Mouse (Mus musculus) leukemia stem cell, adult 10-12 weeks (primary cell): ENCODE data around the gene Lman2. TPM values are rescaled to one million over a fixed set of nuclear protein-coding genes. Genes with fewer than 3 reads are reported as not detected.

Experiments
- polyA plus RNA-seq: library from polyadenylated mRNA; stranded (reverse); fragments of >175 nt; gene quantifications from 2 replicates; pipeline ENCODE4 v1.2.3, GENCODE M21; 2012; ENCODE audit warnings: low replicate concordance

The Lman2 gene
- 50.0 and 75.4 TPM in 2 replicates for polyA plus RNA-seq

GRCm38 (mm10) chr13:55362453-55363060 lies at the start of gene Lman2:
Gene Lman2, minus strand, starts transcription at chr13:55362783.

DNA sequence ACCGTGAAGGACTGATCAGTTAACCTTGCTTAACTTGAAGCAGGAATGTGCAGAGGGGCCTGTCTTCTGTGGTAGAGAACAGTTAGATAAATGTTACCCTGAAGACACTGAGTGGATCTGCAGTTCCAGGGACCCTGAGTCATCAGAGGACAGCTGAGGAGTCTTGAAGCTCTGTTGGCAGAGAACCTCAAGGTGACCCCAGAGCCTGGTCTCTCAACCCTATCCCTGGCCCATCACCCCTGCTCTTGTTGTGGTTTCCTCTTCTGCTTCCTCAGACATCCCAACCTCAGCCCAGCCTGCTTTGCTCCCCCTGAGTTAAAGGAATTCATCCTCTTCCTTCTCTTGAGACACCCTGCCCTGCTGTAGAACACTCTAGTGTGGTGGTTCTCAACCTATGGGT lies 35.5 kb upstream of the Lman2 start, which contains the start of gene Slc34a1:
TSS of gene Slc34a1 (plus strand) at position 100 of the 400 bp plus-strand sequence.

DNA sequence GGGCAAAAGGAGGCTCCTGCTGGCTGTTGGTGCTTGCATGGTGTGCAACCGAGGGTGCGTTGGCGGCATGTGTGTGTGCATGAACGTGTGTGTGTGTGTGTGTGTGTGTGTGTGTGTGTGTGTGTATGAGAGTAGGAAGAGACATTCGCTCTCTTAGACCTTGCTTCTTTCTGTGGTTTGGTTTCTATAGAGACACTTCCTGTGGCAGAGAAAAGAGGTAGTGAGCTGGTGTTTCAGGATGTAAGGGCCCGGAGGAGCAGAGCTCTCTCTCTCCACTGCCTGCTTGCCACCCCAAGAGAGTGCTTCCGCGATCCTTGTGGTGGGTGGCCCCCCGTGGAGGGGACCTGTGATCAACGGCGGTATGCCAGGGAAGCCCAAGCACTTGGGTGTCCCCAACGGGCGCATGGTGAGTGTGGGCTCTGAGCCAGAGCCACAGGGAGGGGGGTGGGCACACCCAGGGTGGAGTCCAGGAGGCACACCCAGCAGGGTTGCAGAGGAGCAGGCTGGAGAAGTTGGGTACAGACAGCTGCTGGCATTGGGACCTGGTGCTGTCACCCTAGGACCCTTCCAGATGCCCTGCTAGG lies 7.0 kb upstream of the Lman2 start, which contains the start of gene Rgs14:
TSS of gene Rgs14 (plus strand) at position 202 of the 584 bp plus-strand sequence.

DNA sequence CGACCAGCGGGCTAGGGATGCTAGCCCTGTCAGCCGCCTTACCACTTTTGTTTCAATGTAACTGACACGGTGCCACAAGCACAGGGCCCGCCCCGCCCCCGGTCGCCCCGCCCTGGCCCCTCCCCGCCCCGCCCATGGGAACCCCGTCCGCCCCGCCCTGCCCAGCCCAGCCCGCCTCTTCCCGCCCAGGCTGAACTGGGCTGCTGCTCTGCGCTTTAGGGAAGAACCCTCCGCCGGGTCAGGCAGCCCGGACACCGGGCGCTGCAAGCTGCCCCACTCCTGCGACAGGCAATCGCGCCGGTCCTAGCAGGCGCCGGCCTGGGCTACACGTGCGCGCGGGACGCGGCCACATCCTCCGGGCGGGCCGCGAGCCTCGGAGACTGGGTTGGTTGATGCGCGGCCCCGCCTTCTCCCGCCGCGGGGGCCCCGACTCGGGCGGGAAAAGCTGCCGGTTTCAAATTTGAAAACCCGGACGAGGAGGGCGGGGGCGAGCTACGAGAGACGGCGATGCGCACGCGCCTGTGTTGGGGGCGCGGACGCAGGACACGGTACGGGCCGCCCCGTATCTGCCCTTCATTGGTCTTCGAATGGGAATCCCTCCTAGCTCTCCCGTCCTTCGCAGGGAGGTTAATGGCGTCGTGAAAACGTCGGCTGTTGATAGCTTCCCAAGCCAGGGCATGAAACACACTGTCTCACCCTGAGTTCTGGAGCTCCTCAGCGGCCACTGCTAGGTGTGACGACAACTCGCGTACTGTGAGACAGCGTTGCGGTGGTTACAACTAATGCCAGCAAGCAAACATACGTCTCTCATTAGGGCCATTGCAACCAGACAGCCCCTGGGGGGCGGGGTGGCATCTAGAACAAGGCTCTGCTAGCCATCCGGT lies 32.7 kb downstream of the Lman2 start, which contains the start of gene Mxd3:
TSS of gene Mxd3 (minus strand) at position 141 of the 884 bp plus-strand sequence.

GRCm38 (mm10) chr13:55321434-55322129 lies 41.0 kb downstream of the Lman2 start, which contains the start of gene Rab24:
Gene Rab24, minus strand, starts transcription at chr13:55321946.

DNA sequence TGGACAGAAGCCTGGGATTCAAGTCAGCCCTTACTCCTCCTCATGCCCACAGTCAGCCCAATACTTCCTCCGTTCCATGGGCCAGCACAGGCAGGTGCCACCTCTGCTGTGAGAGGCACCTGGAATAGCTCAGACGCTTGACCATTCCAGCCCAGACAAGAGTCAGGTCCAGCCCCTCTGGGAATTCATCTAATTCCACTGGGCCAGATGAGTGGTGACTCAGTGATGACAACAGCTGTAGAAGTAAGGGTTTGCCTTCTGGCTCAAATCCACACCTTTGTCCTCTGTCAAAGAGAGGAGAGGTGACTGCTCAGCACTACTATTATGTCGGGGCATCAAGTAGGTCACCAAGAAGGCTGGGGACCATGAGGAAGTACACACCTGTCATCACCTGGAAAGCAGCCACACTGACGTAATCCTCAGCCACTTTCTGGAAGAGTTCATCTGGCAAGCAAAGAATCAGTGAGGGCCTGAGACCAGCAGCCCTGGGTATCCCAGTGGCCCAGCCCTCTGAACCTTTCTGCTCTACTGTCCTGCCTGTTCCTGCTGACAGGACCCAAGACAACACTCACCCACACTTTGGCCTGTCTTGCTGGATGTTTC lies 42.6 kb downstream of the Lman2 start, which contains the start of gene Prelid1:
TSS of gene Prelid1 (plus strand) at position 570 of the 603 bp plus-strand sequence.

Other genes starting within 250 kb of the Lman2 start
- not detected in 2 replicates for gene Gm17617, start 229.2 kb downstream of the Lman2 start, polyA plus RNA-seq
- gene Fgfr4, start 210.1 kb downstream of the Lman2 start, polyA plus RNA-seq, result 0.10 and 0.15 TPM in 2 replicates
- 8.3 and 20.7 TPM in 2 replicates for gene Nsd1, start 153.0 kb downstream of the Lman2 start, polyA plus RNA-seq
- 179 and 301 TPM in 2 replicates for gene Prelid1, start 42.3 kb downstream of the Lman2 start, polyA plus RNA-seq
- 62.5 and 73.7 TPM in 2 replicates for gene Rab24, start 40.8 kb downstream of the Lman2 start, polyA plus RNA-seq
- gene Mxd3, start 33.0 kb downstream of the Lman2 start, polyA plus RNA-seq, result 21.1 and 29.5 TPM in 2 replicates
- gene Rgs14, start 6.9 kb upstream of the Lman2 start, polyA plus RNA-seq, result 7.6 and 7.9 TPM in 2 replicates
- gene Slc34a1, start 35.4 kb upstream of the Lman2 start, polyA plus RNA-seq, result 0.12 TPM in 1 of 2 replicates, not detected in the other
- not detected in 2 replicates for gene Pfn3, start 52.4 kb upstream of the Lman2 start, polyA plus RNA-seq
- not detected in 2 replicates for gene F12, start 64.0 kb upstream of the Lman2 start, polyA plus RNA-seq
- 104 and 119 TPM in 2 replicates for gene Grk6, start 82.3 kb upstream of the Lman2 start, polyA plus RNA-seq
- 7.6 and 17.6 TPM in 2 replicates for gene Prr7, start 101.5 kb upstream of the Lman2 start, polyA plus RNA-seq
- 7.5 and 13.0 TPM in 2 replicates for gene Dbn1, start 125.3 kb upstream of the Lman2 start, polyA plus RNA-seq
- 81.6 and 121 TPM in 2 replicates for gene Pdlim7, start 150.9 kb upstream of the Lman2 start, polyA plus RNA-seq
- 130 and 341 TPM in 2 replicates for gene Dok3, start 166.5 kb upstream of the Lman2 start, polyA plus RNA-seq
- 55.9 and 93.7 TPM in 2 replicates for gene Ddx41, start 173.9 kb upstream of the Lman2 start, polyA plus RNA-seq
- gene Fam193b, start 208.3 kb upstream of the Lman2 start, polyA plus RNA-seq, result 70.3 and 217 TPM in 2 replicates
- 98.3 and 191 TPM in 2 replicates for gene Tmed9, start 210.9 kb upstream of the Lman2 start, polyA plus RNA-seq
- gene B4galt7, start 237.1 kb upstream of the Lman2 start, polyA plus RNA-seq, result 10.5 and 13.1 TPM in 2 replicates